Mouse (Mus musculus): ENCODE data around the gene Spint2.

Spint2 gene

DNA sequence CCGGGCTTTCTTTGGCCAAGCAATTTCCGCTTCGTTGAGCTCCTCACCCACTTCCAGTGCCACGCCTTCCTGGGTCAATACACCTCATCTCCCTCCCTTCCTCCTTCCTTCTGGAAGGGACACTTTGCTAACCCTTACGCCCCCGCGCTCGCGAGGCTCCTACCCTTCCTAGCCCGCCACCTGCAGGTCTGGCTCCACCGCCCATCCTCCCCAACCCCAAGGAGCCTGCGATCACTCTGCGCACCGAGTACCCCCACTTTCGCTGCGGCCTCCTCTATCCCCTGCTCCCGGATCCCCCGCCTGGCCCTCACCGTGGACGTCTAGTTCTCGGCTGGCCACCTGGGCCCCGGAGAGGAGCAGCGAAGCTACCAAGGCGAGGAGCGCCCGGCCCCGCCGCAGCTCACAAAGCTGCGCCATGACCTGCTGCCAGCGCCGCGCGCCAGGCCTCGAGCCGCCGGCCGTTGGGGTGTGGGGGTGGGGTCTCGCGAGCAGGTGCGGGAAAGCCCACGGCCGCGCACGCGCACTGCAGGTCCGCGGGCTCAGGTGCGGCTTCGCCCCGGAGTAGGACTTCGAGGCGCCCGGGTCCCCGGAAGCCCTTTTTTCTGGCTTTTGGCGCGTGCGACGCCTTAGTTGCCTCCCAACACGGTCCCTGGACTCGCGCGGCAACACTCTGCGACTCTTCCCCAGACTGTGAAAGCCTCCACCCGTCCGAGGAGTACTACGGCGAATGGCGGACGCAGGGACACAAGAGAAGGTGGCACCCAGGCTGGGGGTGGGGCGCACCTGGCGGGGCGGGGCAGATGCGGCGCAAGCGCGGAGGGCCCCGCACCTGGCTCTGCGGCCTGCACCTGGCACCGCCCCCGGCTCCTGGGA is at the start of gene Spint2:
Gene Spint2 (minus strand): TSS at position 712 of the 873 bp plus-strand sequence.
- peak; percentile 92 to 97 for DNase-seq

DNA sequence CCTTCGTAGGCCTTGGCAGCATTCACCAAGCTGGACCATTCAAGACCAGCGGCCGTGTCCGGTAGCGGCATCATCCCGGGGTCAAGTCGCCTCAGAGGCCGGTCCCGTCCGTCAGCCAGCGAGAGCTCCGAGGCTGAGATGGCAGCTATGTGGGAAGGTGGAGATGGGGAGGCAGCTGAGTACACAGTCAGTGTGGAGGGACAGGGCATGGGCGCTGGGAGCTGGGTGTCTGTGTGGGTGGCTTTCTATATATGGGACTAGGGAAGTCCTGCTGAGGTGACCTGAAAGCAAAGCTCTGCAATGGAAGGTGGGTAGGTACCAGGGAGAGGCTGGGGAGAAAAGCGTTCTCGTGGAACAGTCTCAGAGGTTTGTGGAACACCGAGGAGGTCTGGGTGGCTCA is 47.3 kb upstream of the Spint2 start:
- DNase-seq = no peak

DNA sequence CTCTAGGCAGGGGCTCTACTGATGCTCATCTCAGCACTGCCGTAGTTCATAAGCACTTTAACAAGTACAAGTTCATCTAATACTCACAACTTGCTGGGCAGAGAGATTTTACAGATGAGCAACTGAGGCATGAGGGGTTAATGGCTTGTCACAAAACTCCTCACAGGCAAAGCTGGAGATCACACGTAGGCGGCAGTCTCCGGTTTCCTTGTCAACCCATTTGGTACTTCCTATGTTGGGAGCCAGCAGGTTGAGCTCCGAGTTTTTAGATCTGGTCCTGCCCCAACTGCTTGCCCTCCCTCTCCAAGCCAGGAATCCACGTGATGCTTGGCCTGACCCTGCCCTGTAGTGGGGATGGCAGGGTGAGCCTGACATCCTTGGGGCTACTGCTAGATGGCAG is 45.4 kb upstream of the Spint2 start:
- no peak for DNase-seq

DNA sequence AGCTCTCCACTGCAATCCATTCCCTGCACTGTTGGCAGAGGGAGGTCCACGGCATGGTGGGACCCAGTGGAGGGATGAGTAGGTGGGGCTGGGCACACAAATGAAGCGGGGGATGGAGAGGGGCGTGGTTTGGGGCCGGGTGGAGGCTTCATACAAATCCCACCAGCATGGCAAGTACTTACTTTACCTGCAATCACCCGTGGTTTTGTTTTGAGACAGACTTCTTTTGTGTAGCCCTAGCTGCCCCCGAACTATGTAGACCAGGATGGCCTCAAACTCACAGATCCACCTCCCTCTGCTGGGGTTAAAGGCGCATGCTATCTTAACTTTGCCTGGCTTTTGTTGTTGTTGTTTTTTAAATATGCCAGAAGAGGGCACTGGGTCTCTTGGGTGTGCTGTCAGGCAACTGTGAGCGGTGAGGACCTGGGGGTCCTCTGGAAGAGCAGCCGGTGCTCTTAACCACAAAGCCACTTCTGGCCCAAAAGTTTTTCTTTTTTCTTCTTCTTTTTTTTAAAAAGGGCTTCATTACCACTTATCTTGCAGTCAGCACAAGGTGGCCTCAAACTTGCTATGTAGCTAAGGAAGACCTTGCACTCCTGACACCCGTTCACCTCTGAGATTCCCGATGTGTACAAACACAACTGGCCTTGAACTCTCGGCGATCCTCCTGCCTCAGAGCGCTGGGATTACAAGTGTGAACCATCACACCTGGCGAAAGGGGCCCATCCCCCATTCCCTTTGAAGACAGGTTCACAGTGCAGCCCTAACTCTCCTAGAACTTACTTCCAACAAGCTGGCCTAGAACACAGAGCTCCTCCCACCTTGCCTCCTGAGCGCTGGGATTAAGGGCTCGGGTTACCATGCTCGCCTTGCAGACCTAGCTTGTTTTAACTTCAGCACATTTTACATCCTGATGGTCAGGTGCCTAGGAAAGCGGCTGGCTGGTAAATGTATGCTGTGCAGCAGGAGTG is 37.9 kb upstream of the Spint2 start:
- no peak for DNase-seq

DNA sequence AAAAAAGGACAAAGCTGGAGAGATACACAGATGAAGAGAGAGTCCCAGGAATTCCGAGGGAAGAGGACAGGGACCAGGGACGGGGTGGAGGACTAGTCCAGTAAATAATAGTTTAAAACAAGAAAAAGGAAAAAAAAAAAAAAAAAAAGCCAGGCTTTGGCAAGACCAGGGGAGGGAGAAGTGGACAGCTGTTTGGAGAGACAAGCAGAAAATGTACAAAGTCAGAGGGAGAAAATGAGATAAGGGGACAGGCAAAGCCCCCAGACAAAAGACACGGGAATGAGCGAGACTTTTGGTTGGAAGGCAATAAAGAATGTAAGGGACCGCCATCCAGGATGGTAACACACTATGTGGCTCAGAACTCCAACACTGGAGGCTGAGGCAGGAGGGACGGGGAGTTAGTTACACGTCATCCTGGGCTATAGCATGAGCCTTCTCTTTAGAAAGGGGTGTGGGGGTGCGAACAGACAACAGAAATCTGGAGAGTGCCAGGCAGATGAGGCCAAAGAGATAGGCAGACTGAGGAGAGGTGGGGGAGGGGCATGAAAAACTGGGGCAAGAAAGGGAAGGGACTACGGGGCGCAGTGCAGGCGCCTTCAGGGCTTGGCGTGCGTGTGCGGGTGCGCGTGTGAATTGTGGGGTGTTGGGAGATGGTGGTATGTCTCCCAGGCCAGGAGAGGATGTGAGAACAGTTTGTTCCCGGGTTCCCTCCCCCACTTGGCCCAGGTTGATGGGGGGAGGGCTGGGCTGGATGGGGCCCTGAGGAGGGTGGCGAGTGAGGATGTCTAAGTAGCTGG is 36.6 kb upstream of the Spint2 start:
- DNase-seq = no peak

DNA sequence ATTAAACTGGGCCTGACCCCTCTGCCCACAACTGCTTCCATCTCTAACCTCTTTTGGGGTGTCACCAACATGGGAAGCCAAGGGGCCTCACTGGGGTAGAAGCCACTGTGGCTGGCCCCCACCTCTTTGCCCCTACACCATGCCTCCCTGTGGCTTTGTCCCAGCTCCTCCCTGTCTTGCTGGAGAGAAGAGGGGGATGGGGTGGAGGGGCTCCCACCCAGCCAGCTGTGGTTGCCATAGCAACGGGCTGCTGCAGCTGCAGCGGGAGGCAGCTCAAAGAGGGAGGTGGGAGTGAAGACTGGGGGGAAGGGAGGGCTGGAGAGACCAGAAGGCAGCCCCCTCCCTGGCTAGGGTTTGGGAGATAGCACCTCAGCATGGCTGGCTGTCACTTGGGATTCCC is 35.8 kb upstream of the Spint2 start:
- no peak for DNase-seq

DNA sequence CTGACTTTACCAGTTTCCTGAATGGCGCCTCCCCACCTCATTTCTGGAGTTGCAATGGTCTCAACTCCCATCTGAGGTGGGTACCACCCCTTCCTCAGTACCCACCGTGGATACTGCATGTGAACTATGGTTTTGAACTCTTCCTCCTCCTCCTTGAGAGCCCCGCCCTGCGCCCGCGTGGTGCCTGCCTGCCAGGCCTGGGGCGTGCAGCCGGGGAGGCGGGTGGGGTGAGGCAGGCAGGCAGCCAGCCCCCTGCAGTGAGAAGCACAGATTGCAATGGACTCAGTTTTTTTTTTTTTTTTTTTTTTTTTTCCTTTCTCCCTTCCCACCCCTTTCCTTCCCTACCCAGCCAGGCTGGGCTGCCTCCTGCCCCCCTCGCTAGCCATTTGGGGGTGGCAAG is 35.3 kb upstream of the Spint2 start:
- DNase-seq = no peak

DNA sequence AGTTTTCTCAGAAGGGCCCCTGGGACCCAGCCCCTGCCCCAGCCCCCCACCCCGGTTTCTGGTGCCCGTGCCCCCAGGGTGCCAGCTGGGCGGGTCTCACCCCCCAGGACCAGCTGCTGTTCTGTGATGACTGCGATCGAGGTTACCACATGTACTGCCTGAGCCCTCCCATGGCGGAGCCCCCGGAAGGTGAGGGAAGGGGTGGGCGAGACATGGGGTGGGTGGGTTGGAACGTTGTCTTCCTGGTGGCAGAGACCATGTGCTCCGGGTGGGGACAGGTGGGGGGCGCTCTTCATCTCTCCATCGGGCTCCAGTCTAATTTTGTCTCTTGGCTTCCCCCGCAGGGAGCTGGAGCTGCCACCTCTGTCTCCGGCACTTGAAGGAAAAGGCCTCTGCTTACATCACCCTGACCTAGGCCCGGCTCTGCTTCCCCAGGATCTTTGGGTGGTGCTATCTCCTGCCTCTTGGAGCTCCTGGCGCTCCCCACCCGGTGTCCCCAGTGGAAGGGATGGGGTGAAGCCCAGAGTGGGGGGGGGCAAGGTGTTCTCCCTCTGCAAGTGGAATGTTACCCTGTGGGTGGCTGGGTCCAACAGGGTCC is 34.5 kb upstream of the Spint2 start:
- no peak for DNase-seq

DNA sequence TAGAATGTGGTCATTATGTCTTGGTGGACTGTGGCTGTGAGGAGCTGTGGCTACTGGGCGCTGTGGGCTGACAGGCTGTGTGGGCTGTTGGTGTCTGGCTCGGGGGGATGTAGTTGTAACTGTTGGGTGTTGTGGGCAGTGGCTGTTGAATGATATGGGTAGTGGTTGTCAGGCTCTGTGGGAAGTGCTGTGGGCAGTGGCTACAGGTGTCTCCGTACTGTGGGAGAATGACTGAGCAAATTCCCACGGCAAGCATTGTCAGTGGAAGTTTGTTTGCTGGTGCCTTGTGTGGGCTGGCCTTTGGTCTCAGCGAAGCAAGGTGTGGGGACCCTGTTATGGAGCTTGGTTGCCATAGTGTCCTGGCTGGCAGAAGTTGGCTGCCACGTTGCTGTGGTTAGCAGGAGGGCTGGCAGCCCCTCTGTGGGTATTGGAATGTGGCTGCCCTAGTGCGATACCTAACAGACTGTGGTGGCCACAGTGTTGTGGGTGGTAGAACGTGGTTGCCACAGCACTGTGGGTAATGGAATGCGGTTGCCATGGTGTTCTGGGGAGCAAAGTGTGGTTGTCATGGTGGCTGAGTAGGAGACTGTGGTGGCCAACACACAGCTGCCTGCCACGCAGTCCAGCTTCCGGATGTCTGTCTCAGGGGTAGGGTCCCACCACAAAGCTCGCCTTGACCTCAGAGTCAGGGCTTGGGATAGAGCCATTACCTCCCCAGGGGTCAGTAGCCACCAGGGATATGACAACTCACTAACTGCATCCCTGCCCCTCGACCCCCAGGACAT is 33.3 kb upstream of the Spint2 start:
- DNase-seq = no peak

DNA sequence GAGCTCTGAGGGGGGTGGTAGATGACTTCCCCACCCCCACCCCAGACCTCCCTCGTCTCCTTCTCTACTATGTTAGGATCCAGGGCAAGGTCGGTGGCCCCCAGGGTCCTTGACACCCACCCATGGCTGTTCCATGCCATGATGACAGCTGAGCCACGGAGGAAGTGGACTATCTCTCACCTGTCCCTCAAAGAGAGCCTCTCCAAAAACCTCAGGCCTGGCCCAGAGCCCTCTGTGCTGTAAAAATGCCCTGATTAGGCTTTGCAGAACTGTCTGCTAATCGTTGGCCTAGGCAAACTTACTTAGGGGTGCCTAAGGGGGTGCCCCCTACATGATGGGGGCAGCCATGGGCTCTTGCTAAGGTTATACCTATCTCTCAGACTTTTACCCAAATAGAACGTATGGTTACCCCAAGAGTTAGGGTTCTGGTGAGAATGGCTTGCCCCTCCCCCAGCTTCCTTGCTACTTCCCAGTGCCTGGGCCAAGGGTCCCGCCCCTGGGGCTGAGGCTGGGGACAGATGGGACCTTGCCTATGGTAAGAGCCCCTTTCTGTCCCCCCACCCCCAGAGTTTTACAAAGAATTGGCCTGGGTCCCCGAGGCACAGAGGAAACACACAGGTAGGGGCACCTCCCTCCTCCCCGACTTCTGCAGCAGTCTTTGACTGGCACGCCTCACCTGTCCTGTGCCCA is 32.0 kb upstream of the Spint2 start:
- DNase-seq = no peak

DNA sequence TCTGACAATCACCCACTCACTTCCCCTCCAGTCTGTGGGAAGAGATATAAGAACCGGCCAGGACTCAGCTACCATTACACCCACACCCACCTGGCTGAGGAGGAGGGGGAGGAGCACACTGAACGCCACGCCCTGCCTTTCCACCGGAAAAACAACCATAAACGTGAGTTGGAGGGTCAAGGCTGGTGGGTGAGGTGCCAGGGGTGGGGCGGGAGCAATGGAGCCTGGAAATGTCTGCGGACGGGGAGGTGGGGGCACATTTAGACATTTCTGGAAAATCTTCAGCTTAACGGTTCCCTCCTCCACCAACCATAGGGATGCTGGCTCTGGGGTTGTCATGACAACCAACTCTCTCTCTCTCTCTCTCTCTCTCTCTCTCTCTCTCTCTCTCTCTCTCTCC is 31.3 kb upstream of the Spint2 start:
- no peak for DNase-seq

DNA sequence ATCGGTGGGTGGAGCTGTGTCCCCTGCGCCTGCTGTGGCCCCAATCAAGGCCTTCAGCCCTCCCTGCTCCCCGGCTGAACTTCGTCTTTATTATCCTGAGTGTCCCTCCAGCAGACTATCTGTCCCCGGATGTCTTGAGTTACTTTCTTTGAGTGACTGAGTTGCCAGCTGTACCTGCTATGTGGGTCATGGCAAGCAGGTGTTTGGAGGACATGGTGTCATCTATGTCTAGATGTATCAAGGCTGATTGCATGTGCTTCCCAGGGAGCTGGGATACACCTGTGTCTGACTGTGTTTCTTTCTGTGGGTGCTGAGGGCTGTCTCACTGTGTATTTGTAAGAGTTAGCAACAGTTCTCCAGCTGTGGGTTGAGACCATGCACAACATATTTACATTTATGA is 28.0 kb upstream of the Spint2 start:
- DNase-seq = no peak

DNA sequence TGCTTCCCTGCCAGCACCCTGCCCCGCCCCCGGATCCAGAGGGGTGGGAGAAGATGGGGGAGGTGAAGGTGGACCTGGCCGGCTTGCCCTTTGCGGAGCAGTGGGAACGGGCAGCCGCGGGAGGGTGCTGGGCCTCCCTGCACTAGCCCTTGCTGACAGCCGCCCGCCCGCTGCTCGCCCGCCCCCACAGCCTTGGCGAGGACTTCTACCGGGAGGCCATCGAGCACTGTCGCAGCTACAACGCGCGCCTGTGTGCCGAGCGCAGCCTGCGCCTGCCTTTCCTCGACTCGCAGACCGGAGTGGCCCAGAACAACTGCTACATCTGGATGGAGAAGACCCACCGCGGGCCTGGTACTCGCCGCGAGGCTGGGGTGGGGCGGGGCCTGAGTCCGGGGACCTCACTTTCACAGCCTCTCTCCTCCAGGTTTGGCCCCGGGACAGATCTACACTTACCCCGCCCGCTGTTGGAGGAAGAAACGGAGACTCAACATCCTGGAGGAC is 27.6 kb upstream of the Spint2 start:
- DNase-seq = peak in 1 of 2 experiments; percentile 72

DNA sequence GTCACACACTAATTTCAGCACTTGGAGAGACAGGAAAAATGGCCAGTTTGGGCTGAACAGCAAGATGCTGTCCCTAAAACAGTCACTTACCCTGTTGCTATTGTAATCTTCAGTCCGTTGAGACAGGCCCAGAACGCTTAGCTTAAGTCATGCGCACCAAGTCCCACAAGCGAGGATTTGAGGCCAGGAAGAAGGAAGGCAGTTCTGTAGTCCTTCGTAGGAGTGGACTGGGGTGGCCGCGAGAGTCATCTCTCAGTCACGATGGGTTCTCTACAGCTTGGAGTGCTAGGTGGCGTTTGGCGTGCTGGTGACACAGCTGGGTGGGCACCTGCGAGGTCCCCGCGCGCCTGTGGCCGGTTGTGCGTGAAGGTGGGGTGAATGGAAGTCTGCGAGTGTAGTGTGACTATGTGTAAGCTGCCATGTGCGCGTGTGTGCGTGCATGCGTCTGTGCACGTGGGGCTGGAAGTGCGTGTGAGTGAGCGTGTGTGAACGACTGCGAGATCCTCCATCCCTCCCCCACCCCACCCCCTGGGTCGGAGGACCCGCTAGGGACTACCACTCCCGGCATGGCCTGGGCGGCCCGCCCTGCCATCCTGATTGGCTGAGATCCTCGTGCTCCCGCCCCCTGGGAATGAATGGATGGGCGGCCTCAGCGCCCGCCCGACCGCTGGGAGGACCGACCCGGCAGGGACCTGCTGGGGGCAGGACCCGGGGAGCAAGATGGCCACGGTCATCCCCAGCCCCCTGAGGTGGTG is 25.8 kb upstream of the Spint2 start:
- DNase-seq = peak; percentile 91 to 94

DNA sequence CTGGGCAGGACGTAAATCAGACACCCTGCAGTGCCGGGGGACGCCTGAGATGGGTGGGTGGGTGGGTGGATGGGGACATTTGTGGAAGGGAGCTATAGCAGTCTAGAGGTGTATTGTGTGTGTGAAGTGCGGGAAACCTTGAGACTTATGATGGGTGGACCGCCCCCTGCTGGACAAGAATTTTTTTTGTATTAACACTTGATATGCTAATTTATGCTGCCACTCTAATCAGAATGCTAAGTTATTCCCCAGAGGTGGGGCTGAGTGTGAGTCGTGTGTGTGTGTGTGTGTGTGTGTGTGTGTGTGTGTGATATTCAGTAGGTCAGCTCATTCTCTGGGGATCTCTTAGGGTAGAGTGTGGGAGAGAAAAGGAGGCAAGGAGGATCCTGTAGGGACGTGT is 24.9 kb upstream of the Spint2 start:
- peak in 1 of 2 experiments; percentile 71 for DNase-seq

DNA sequence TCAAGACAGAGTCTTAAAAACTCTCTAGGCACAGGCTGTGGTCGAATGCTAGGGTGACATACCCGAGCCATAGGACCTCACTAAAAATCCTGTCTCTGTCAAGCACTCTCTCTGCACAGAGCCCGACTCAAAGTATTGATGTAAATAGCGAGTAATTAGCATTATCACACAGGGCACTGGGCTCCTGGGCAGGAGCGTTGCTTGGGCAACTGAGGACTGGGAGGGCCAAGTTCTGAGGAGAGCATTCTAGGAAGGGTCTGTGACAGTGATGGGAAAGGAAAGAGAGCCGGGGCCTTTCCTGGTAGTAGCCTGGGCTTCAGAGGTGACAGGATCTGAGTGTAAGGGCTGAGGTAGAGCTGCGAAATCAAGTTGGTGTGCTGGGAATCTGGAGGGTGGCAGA is 24.4 kb upstream of the Spint2 start:
- no peak for DNase-seq

DNA sequence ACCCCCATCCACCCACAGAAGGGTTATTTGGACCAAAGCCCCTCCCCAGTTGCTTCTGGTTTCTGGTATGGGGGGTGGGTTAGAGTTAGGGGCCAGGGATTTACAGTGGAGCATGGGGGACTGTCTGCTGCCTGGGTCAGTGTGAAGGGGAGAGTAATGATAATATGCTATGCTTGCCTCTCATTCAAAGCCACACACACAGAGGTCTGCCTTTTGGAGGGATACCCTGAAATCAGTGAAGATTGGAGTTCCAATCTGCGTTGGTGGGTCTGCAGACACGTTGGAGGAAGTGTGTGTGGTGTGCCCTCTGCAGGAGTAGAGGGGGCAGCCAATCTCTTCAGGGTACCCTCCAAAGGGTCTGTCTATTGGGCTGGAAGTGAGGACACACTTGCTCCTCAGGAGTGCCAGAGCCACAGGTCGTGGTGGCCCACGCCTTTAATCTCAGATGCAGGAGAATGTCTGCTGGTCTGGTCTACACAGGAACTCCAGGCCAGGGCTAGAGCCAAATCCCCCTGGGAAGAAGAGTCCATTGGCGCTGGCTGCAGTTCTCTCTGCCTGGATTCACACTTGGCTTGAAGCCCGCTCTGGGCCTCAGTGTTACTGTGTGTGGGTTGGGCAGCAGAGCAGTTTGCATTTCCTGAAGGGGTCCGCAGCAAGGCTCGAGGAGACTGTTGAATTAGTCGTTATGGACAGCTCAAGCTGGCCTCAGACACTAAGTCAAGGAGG is 23.7 kb upstream of the Spint2 start:
- no peak for DNase-seq

DNA sequence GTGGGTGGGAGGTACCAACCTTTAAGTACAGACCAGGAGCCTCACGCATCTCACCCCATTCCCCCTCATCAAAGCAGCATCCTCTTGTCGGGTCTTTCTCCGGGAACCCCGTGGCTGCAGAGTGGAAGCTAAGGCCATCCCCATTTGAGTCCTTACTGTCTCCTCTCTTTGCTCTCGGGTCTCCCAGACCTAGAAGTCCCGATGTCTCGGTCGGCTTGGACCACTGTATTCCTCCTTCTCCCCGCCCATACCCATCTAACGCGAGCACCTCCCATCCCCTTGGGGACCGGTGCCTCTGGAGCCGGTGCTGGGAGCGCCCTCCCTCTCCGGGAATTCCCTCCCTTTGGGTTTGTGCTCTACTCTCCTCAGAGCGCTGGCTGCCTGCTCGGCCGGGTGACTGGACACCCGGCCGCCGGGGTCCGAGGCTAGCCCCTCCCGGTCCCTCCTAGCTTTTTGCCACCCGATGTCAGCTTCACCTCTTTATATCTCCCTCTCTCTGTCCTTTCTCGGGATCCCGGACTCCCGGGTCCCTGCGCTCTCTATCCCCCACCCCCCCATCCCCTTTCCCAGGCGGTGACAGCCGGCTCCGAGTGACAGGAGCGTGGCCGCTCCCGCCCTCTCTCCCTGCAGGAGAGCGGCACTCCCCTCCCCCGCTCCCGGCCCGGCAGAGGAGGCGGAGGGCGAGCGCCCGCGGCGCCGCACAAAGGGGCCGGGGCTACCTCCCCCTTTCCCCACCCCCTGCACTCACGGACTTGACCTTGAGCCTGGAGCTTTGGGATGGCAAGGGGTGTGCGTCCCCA is 23.0 kb upstream of the Spint2 start:
- no peak for DNase-seq
